In genomic region chr9:46067691-46068090, GRCm38 (mm10) we compare ENCODE assay signal across 9 mouse cellular contexts. TPM values are rescaled to one million over a fixed set of nuclear protein-coding genes. Genes with fewer than 3 reads are reported as not detected.
DNase-seq lines count a peak whose midpoint lies in the region; ATAC-seq and TF ChIP-seq lines count a peak whose summit lies in the region.
"Had no signal": no experiment of that assay in that cellular context is flagged by ENCODE, and none has a peak within 500 bp of the region (broad histone marks: within the 10 kb centered on the region; RNA-seq: fewer than 3 reads in every experiment).

No protein-coding gene starts in this region.

- H3K9ac ChIP-seq in forebrain, embryonic 11.5 days (ENCODE audit: low read length): no peak overlapping the region

- peak overlapping the region; percentile 48; the same call in 1 of the 2 replicates for H3K4me3 ChIP-seq in G1E (ENCODE audit: low read depth, low read length)
- no peak overlapping the region for H3K4me3 ChIP-seq in forebrain, embryonic 11.5 days (ENCODE audit: low read depth, low read length)
- H3K4me3 ChIP-seq: midbrain, embryonic 10.5 days had no signal

- TF ChIP-seq CTCF in G1E (IDR thresholded peaks at IDR 0.05; ENCODE audit: low read depth, low read length): no peak

- H3K27ac ChIP-seq in forebrain, embryonic 11.5 days (ENCODE audit: low read depth, low read length): no peak overlapping the region
- H3K27ac ChIP-seq: midbrain, embryonic 10.5 days had no signal

- H3K9me3 ChIP-seq in G1E (replicated peaks): no peaks in the 10 kb centered on the region
- H3K9me3 ChIP-seq in forebrain, embryonic 11.5 days (ENCODE audit: control insufficient read depth, low read length): no peaks in the 10 kb centered on the region
- H3K9me3 ChIP-seq: midbrain, embryonic 10.5 days had no signal

- peak; percentile 90 for ATAC-seq in G1E (ENCODE audit: extremely low read depth, insufficient number of reproducible peaks, low FRiP score, poor library complexity, severe bottlenecking)
- peak; percentile 98 for ATAC-seq in megakaryocyte progenitor cell, adult 5-6 weeks (replicated peaks; ENCODE audit: poor library complexity)
- no peak for ATAC-seq in forebrain, embryonic 11.5 days (replicated peaks; ENCODE audit: low FRiP score)

- H3K4me1 ChIP-seq in G1E (ENCODE audit: insufficient read depth, low read depth, low read length): peaks cover 49% of the 10 kb centered on the region
- H3K4me1 ChIP-seq in forebrain, embryonic 11.5 days (replicated peaks; ENCODE audit: control insufficient read depth, insufficient read depth, low read length): peaks cover 2% of the 10 kb centered on the region; the same call in 1 of the 2 replicates

- no peak overlapping the region for H3K4me2 ChIP-seq in forebrain, embryonic 11.5 days (ENCODE audit: low read depth, low read length, severe bottlenecking)

- 85% methylated on average over 7 of the region's 7 CpGs for WGBS in forebrain, embryonic 11.5 days

- no peaks in the 10 kb centered on the region for H3K27me3 ChIP-seq in G1E (ENCODE audit: insufficient read depth, low read length)
- H3K27me3 ChIP-seq in forebrain, embryonic 11.5 days (ENCODE audit: control insufficient read depth, insufficient read depth, low read length): no peaks in the 10 kb centered on the region

- peaks cover 42% of the 10 kb centered on the region for H3K36me3 ChIP-seq in G1E (replicated peaks)
- H3K36me3 ChIP-seq in forebrain, embryonic 11.5 days (ENCODE audit: control insufficient read depth, insufficient read depth, low read length): no peaks in the 10 kb centered on the region
- H3K36me3 ChIP-seq: midbrain, embryonic 10.5 days had no signal

- DNase-seq in G1E (ENCODE audit: low spot score): peak; percentile 50
- peak; percentile 51 for DNase-seq in c-Kit-positive CD71-positive TER-119-negative erythroid progenitor cells, embryonic 14.5 days (ENCODE audit: low read depth)
- peak; percentile 27 for DNase-seq in induced T-regulatory cell, adult 2 months (ENCODE audit: low read depth)
- DNase-seq in testis, postnatal 14 days (ENCODE audit: low spot score): no peak
- no peak for DNase-seq in layer of hippocampus, postnatal 36 days
- no peak for DNase-seq in forebrain, embryonic 11.5 days (ENCODE audit: low spot score)
- DNase-seq: thymus, postnatal 36 days had no signal

RNA-seq across cellular contexts. Expression of gene Sik3, which starts 55.1 kb away (rescaled TPM):
- total RNA-seq in G1E (2014; fragmentation: Nextera tagmentation) (99.0 and 111 TPM in 2 replicates), G1E (2017) (30.1 and 30.5 TPM in 2 replicates)
- polyA plus RNA-seq in G1E (2012): 41.8 and 49.1 TPM in 2 replicates
- total RNA-seq in megakaryocyte progenitor cell, adult 5-6 weeks (2015): 24.3 and 26.8 TPM in 2 replicates
- total RNA-seq in megakaryocyte progenitor cell, adult 5-6 weeks (2017): 13.3 and 15.2 TPM in 2 replicates
- 100 to 1,000 TPM; 129 to 141 TPM for total RNA-seq in layer of hippocampus, postnatal 36 days (2021)
- 11.3 TPM in 2 replicates for polyA plus RNA-seq in forebrain, embryonic 11.5 days (2014; fragmentation: Nextera tagmentation; extraction: Ambion mirVana)

RNA-seq across cellular contexts. Expression of gene Pafah1b2, which starts 55.2 kb away (rescaled TPM):
- total RNA-seq in G1E (2014; fragmentation: Nextera tagmentation) (61.1 and 65.5 TPM in 2 replicates), G1E (2017) (96.7 and 134 TPM in 2 replicates)
- 126 and 154 TPM in 2 replicates for polyA plus RNA-seq in G1E (2012)
- 50.8 and 60.9 TPM in 2 replicates for total RNA-seq in megakaryocyte progenitor cell, adult 5-6 weeks (2015)
- 111 and 112 TPM in 2 replicates for total RNA-seq in megakaryocyte progenitor cell, adult 5-6 weeks (2017)
- total RNA-seq in layer of hippocampus, postnatal 36 days (2021): 100 to 1,000 TPM; 227 to 234 TPM
- 274 and 277 TPM in 2 replicates for polyA plus RNA-seq in forebrain, embryonic 11.5 days (2014; fragmentation: Nextera tagmentation; extraction: Ambion mirVana)

Comparison
In these comparisons a context has a peak if more than half of its experiments do, and no peak if none do; other contexts are left out.
1. DNase-seq: peak in G1E (single experiment), c-Kit-positive CD71-positive TER-119-negative erythroid progenitor cells, embryonic 14.5 days (single experiment) and induced T-regulatory cell, adult 2 months (single experiment); none in testis, postnatal 14 days (single experiment), layer of hippocampus, postnatal 36 days (0 of 2) and forebrain, embryonic 11.5 days (single experiment).